Mouse (Mus musculus): ENCODE data around the gene Foxo1. TPM values are rescaled to one million over a fixed set of nuclear protein-coding genes. Genes with fewer than 3 reads are reported as not detected.

The Foxo1 gene
- polyA plus RNA-seq, 1 experiment from 2014 or later: 7.1 TPM

GRCm38 (mm10) chr3:52308586-52309321, 40.6 kb downstream of the Foxo1 start:
- no peaks in the 10 kb centered on the region for H3K27me3 ChIP-seq (ENCODE audit: control insufficient read depth, insufficient read depth, low read length)
- WGBS (ENCODE audit: insufficient replicate concordance): 28% methylated on average over 5 of the region's 5 CpGs
- H3K36me3 ChIP-seq (ENCODE audit: control insufficient read depth, insufficient read depth, low read length): no peaks in the 10 kb centered on the region
- ATAC-seq (replicated peaks; ENCODE audit: insufficient number of reproducible peaks, low FRiP score, low TSS enrichment): no peak
- H3K27ac ChIP-seq (ENCODE audit: low read depth, low read length): no peak overlapping the region
- H3K9ac ChIP-seq (ENCODE audit: low read depth, low read length): no peak overlapping the region
- no peak overlapping the region for H3K4me3 ChIP-seq (ENCODE audit: low read depth, low read length)
- no peaks in the 10 kb centered on the region for H3K9me3 ChIP-seq (replicated peaks; ENCODE audit: control insufficient read depth, low read length)
- H3K4me1 ChIP-seq (ENCODE audit: control insufficient read depth, insufficient read depth, low read length): peaks cover 17% of the 10 kb centered on the region
- H3K4me2 ChIP-seq: no peak overlapping the region

DNA sequence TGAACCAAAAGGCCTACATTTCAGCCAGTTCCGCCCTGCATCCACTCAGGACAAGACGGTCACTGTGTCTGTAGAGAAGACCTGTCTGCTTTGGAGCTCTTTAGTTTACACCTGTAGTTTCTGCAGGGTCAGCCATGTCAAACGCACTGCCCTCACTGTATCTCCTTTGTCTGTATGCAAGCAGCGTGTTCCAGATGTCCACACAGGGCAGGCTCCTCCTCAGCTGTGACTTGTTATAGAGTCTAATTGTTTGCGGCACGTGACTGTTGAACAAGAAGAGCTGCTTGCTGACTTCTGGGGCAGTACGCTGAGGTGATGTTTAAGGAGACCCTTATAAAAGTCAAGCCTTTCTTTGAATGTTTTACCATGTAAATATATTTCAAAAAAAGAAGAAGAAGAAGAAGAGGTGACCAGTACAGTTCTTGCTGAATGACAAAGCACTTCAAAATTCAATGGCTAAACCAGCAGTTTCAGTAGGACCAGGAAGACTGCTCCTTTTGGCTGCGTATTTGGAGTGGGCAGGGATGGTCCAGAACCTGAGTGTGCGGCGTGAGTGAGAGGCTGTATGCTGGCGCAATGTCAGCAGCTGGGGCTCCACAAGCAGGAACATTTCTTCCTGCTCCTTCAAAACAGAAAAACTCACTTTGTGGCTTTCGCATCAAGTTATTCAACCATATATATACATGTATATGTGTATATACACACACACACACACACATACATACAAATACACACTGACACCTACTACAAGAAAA, 52.6 kb downstream of the Foxo1 start:
- Histone ChIP-seq H3K9ac (ENCODE audit: low read depth, low read length) (no peak overlapping the region), H3K27ac (ENCODE audit: low read depth, low read length) (no peak overlapping the region), H3K4me2 (no peak overlapping the region), H3K36me3 (ENCODE audit: control insufficient read depth, insufficient read depth, low read length) (no peaks in the 10 kb centered on the region), H3K9me3 (replicated peaks; ENCODE audit: control insufficient read depth, low read length) (no peaks in the 10 kb centered on the region), H3K4me1 (ENCODE audit: control insufficient read depth, insufficient read depth, low read length) (peaks cover 11% of the 10 kb centered on the region), H3K4me3 (ENCODE audit: low read depth, low read length) (no peak overlapping the region), H3K27me3 (ENCODE audit: control insufficient read depth, insufficient read depth, low read length) (no peaks in the 10 kb centered on the region)
- no peak for ATAC-seq (replicated peaks; ENCODE audit: insufficient number of reproducible peaks, low FRiP score, low TSS enrichment)
- WGBS (ENCODE audit: insufficient replicate concordance): 87% methylated on average over 12 of the region's 12 CpGs

DNA sequence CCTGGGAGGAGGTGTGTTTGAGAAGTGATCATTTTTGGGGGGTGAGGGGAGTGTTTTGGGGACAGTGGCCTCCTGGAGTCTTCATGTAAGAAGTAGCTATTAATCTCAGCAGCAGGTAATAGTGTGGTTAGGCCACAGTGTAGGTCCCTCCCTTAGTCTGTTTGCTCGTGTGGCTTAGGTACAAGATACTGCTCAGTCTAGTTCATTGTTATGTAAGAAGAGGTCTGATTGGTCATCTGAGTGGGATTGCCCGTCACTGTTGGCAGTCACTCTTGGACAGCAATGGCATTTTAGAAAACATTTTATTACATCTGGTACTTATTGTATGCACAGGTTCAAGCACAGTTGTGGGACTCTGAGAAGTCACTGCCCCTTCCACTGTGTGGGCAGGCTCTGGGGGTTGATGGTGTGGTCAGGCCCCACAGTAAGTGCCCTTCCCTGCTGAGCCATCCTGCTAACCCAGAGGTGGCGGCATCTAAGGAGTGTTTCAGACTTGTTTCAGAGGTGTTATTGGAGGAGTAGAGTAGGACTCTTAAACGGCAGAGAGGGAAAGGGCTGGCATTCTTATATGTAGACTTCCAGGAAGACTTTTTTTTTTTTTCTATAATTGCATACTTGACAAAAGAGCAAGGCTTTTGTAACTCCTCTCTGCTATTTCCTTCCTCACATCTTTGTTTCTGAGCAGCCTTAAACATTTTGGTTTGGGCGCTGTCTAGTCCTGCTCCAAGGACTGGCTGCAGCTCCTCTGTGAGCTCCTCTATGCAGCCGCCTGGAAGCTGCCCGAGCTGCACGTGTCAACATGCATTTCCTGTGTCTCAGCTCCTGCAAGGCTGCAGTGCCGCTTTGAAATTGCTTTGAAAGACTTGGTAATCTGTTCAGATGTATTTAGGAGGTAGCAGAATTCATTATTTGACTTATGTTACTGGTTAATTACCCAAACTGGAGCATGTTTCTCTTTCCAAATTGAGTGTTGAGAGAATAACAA, 54.6 kb downstream of the Foxo1 start:
- Histone ChIP-seq H3K9ac (ENCODE audit: low read depth, low read length) (no peak overlapping the region), H3K4me3 (ENCODE audit: low read depth, low read length) (no peak overlapping the region), H3K27ac (ENCODE audit: low read depth, low read length) (no peak overlapping the region), H3K9me3 (replicated peaks; ENCODE audit: control insufficient read depth, low read length) (no peaks in the 10 kb centered on the region), H3K36me3 (ENCODE audit: control insufficient read depth, insufficient read depth, low read length) (no peaks in the 10 kb centered on the region), H3K4me1 (ENCODE audit: control insufficient read depth, insufficient read depth, low read length) (peaks cover 14% of the 10 kb centered on the region), H3K4me2 (no peak overlapping the region), H3K27me3 (ENCODE audit: control insufficient read depth, insufficient read depth, low read length) (no peaks in the 10 kb centered on the region)
- 25% methylated on average over 9 of the region's 9 CpGs for WGBS (ENCODE audit: insufficient replicate concordance)
- no peak for ATAC-seq (replicated peaks; ENCODE audit: insufficient number of reproducible peaks, low FRiP score, low TSS enrichment)

DNA sequence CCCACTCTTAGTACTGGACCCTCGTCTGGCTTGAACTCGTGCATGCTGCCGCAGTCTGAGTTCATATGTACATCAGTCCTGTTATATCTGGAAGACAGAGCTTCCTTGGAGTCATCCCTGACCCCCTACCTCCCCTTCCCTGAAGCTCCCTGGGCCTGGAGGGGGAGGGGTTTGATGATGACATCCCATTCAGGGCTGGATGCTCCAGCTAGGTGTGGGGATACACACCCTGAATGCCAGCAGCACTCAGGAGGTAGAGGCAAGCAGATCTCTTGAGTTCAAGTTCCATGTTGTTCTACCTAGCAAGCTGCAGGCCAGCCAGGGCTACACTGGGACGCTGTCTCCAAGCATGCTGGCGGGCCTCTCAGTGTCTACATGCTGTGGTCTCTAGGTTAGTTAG, 56.9 kb downstream of the Foxo1 start:
- no peak overlapping the region for H3K4me3 ChIP-seq (ENCODE audit: low read depth, low read length)
- no peaks in the 10 kb centered on the region for H3K27me3 ChIP-seq (ENCODE audit: control insufficient read depth, insufficient read depth, low read length)
- H3K9ac ChIP-seq (ENCODE audit: low read depth, low read length): no peak overlapping the region
- ATAC-seq (replicated peaks; ENCODE audit: insufficient number of reproducible peaks, low FRiP score, low TSS enrichment): no peak
- no peaks in the 10 kb centered on the region for H3K36me3 ChIP-seq (ENCODE audit: control insufficient read depth, insufficient read depth, low read length)
- no peak overlapping the region for H3K27ac ChIP-seq (ENCODE audit: low read depth, low read length)
- H3K4me1 ChIP-seq (ENCODE audit: control insufficient read depth, insufficient read depth, low read length): peaks cover 12% of the 10 kb centered on the region
- H3K4me2 ChIP-seq: no peak overlapping the region
- H3K9me3 ChIP-seq (replicated peaks; ENCODE audit: control insufficient read depth, low read length): no peaks in the 10 kb centered on the region
- WGBS (ENCODE audit: insufficient replicate concordance): 87% methylated on average over 5 of the region's 5 CpGs

GRCm38 (mm10) chr3:52326687-52327086, 58.6 kb downstream of the Foxo1 start:
- ATAC-seq (replicated peaks; ENCODE audit: insufficient number of reproducible peaks, low FRiP score, low TSS enrichment): no peak
- H3K27me3 ChIP-seq (ENCODE audit: control insufficient read depth, insufficient read depth, low read length): no peaks in the 10 kb centered on the region
- H3K9me3 ChIP-seq (replicated peaks; ENCODE audit: control insufficient read depth, low read length): no peaks in the 10 kb centered on the region
- H3K27ac ChIP-seq (ENCODE audit: low read depth, low read length): no peak overlapping the region
- no peaks in the 10 kb centered on the region for H3K36me3 ChIP-seq (ENCODE audit: control insufficient read depth, insufficient read depth, low read length)
- H3K9ac ChIP-seq (ENCODE audit: low read depth, low read length): no peak overlapping the region
- no peak overlapping the region for H3K4me2 ChIP-seq
- peaks cover 12% of the 10 kb centered on the region for H3K4me1 ChIP-seq (ENCODE audit: control insufficient read depth, insufficient read depth, low read length)
- 85% methylated on average over 6 of the region's 6 CpGs for WGBS (ENCODE audit: insufficient replicate concordance)
- H3K4me3 ChIP-seq (ENCODE audit: low read depth, low read length): no peak overlapping the region

DNA sequence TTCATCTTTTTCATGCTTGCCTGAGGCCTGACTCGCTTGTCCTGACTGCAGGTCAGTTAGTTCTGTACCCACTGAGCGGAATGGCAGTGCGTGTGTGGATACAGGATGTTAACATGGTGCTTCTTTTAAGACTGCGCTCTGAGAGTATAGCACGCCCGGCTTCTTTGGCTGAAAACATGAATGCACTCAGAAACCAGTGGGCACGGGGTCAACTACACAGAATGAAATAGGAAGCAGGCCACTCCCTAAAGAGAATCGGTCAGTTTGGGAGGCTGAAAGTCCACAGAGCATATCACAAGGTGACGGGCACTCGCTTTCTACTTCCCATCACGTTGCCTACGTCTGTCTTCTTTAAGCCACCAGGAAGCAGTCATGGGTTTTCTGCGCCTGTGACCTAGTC, 59.0 kb downstream of the Foxo1 start:
- no peak for ATAC-seq (replicated peaks; ENCODE audit: insufficient number of reproducible peaks, low FRiP score, low TSS enrichment)
- WGBS (ENCODE audit: insufficient replicate concordance): 81% methylated on average over 13 of the region's 13 CpGs
- no peak overlapping the region for H3K4me3 ChIP-seq (ENCODE audit: low read depth, low read length)
- H3K36me3 ChIP-seq (ENCODE audit: control insufficient read depth, insufficient read depth, low read length): no peaks in the 10 kb centered on the region
- H3K27ac ChIP-seq (ENCODE audit: low read depth, low read length): no peak overlapping the region
- H3K4me1 ChIP-seq (ENCODE audit: control insufficient read depth, insufficient read depth, low read length): peaks cover 12% of the 10 kb centered on the region
- no peaks in the 10 kb centered on the region for H3K9me3 ChIP-seq (replicated peaks; ENCODE audit: control insufficient read depth, low read length)
- no peak overlapping the region for H3K9ac ChIP-seq (ENCODE audit: low read depth, low read length)
- H3K4me2 ChIP-seq: no peak overlapping the region
- H3K27me3 ChIP-seq (ENCODE audit: control insufficient read depth, insufficient read depth, low read length): no peaks in the 10 kb centered on the region

- no peak overlapping the region for H3K9ac ChIP-seq (ENCODE audit: low read depth, low read length)
- peaks cover 3% of the 10 kb centered on the region; the same call in 1 of the 2 replicates for H3K4me1 ChIP-seq (ENCODE audit: control insufficient read depth, insufficient read depth, low read length)
- H3K4me3 ChIP-seq (ENCODE audit: low read depth, low read length): no peak overlapping the region
- no peak overlapping the region for H3K27ac ChIP-seq (ENCODE audit: low read depth, low read length)
- H3K9me3 ChIP-seq (replicated peaks; ENCODE audit: control insufficient read depth, low read length): no peaks in the 10 kb centered on the region
- no peak overlapping the region for H3K4me2 ChIP-seq
- WGBS (ENCODE audit: insufficient replicate concordance): 85% methylated on average over 1 of the region's 1 CpGs
- no peaks in the 10 kb centered on the region for H3K27me3 ChIP-seq (ENCODE audit: control insufficient read depth, insufficient read depth, low read length)
- no peaks in the 10 kb centered on the region for H3K36me3 ChIP-seq (ENCODE audit: control insufficient read depth, insufficient read depth, low read length)
- ATAC-seq (replicated peaks; ENCODE audit: insufficient number of reproducible peaks, low FRiP score, low TSS enrichment): no peak
These were observed 63.6 kb downstream of the Foxo1 start for GRCm38 (mm10) chr3:52331709-52332108.

DNA sequence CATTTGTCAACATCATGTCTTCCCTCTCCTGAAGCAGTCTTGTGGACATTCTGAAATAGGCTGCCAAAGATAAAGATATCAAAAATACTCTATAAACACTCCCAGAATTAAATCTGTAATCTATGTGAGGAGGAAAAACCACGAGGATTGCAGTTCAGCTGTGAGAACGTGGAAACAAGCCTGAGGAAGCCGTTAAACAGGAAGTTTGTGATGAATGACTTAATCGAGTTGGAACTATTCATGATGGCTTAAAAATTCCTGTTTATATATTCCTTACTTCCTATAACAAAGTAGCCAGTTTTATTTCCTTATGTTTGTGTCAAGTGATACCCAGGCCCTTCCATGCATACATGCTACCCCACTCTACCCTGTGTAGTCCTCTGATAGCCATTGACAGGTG, 70.6 kb downstream of the Foxo1 start:
- Histone ChIP-seq H3K4me2 (no peak overlapping the region), H3K27me3 (ENCODE audit: control insufficient read depth, insufficient read depth, low read length) (no peaks in the 10 kb centered on the region), H3K9ac (ENCODE audit: low read depth, low read length) (no peak overlapping the region), H3K4me3 (ENCODE audit: low read depth, low read length) (no peak overlapping the region), H3K27ac (ENCODE audit: low read depth, low read length) (no peak overlapping the region), H3K36me3 (ENCODE audit: control insufficient read depth, insufficient read depth, low read length) (no peaks in the 10 kb centered on the region), H3K9me3 (replicated peaks; ENCODE audit: control insufficient read depth, low read length) (no peaks in the 10 kb centered on the region), H3K4me1 (ENCODE audit: control insufficient read depth, insufficient read depth, low read length) (peaks cover 17% of the 10 kb centered on the region)
- ATAC-seq (replicated peaks; ENCODE audit: insufficient number of reproducible peaks, low FRiP score, low TSS enrichment): no peak
- 66% methylated on average over 4 of the region's 4 CpGs for WGBS (ENCODE audit: insufficient replicate concordance)

Measured in heart, embryonic 11.5 days (tissue).